Mouse (Mus musculus): Measurements from ENCODE around the gene Sgcb. TPM values are rescaled to one million over a fixed set of nuclear protein-coding genes. Genes with fewer than 3 reads are reported as not detected.
"Not testable (repeated sequence)": the region's sequence is repeated elsewhere in the genome, so short reads cannot be mapped to it uniquely, and the experiment has no call there.

Sgcb gene
- polyA plus RNA-seq, 1 experiment from 2014 or later: 35.3 TPM

DNA sequence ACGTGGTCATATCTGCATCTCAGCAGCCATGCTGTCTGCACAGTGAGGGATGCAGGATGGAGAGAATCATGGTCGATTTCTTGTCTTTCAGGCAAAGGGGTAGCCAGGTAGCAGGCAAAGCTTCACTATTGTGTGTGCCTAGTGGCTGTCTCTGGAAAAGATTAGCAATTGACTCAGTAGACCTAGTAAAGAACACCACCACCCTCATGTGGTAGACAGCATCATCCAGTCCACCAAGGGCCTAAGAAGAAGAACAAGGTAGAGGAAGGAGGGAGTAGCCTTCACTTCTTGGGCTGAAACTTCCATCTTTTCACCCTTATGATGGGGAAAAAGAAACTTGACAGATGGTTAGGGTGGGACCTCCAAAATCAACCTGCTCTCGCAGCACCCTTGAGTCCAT lies 44.7 kb downstream of the Sgcb start:
- H3K27ac ChIP-seq: no peak overlapping the region
- no peak overlapping the region for H3K4me3 ChIP-seq
- no peak overlapping the region for H3K9ac ChIP-seq
- ATAC-seq (replicated peaks; ENCODE audit: insufficient number of reproducible peaks, insufficient read depth, low FRiP score, low read depth): no peak
- H3K27me3 ChIP-seq: no peaks in the 10 kb centered on the region
- H3K4me1 ChIP-seq (replicated peaks): no peaks in the 10 kb centered on the region
- H3K9me3 ChIP-seq (replicated peaks): no peaks in the 10 kb centered on the region
- 67% methylated on average over 3 of the region's 3 CpGs for WGBS
- H3K36me3 ChIP-seq: no peaks in the 10 kb centered on the region
- H3K4me2 ChIP-seq: no peak overlapping the region

DNA sequence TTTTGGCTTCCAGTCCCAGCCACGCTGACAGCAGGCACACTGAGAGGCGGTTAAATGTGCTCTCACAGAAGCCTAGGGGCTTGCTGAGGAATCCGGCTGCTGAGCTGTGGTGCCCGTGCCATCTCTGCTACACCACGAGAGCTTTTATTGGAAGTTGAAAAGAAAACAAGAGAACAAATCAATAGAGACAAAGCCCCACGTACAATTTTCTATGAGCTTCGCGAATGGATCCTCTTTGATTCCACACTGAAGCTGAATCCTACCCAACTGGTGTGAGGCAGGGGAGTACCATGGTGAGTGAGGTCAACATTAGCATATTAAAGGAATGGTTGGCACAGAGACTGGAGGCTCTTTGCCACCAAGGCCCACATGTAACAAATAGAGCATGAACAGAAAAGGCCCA lies 46.2 kb downstream of the Sgcb start:
- Histone ChIP-seq H3K9ac (no peak overlapping the region), H3K27ac (no peak overlapping the region), H3K4me3 (no peak overlapping the region), H3K4me2 (no peak overlapping the region), H3K36me3 (no peaks in the 10 kb centered on the region), H3K27me3 (no peaks in the 10 kb centered on the region), H3K9me3 (replicated peaks) (no peaks in the 10 kb centered on the region), H3K4me1 (replicated peaks) (no peaks in the 10 kb centered on the region)
- ATAC-seq (replicated peaks; ENCODE audit: insufficient number of reproducible peaks, insufficient read depth, low FRiP score, low read depth): no peak
- WGBS: 74% methylated on average over 8 of the region's 8 CpGs

DNA sequence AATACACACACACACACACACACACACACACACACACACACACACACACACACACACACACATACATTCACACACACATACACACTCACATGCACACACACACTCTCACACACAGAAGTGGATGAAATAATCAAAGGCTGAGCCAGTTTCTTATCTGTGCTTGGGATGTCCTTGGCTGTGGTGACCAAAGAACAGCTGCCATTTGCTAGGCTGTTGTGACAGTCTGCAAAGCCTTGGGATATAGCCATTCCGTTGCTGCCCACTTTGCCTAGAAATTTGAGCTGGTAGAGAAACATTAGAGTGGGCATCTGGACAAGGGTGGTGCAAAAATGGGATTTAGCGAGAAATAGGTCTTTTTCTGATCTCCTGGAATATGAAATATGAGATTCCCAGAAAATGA lies 47.6 kb downstream of the Sgcb start:
- Histone ChIP-seq H3K27ac (no peak overlapping the region), H3K4me3 (no peak overlapping the region), H3K27me3 (no peaks in the 10 kb centered on the region), H3K36me3 (no peaks in the 10 kb centered on the region), H3K9me3 (replicated peaks) (no peaks in the 10 kb centered on the region), H3K9ac (no peak overlapping the region), H3K4me2 (no peak overlapping the region), H3K4me1 (replicated peaks) (no peaks in the 10 kb centered on the region)
- no peak for ATAC-seq (replicated peaks; ENCODE audit: insufficient number of reproducible peaks, insufficient read depth, low FRiP score, low read depth)
- WGBS: 64% methylated on average over 2 of the region's 2 CpGs

DNA sequence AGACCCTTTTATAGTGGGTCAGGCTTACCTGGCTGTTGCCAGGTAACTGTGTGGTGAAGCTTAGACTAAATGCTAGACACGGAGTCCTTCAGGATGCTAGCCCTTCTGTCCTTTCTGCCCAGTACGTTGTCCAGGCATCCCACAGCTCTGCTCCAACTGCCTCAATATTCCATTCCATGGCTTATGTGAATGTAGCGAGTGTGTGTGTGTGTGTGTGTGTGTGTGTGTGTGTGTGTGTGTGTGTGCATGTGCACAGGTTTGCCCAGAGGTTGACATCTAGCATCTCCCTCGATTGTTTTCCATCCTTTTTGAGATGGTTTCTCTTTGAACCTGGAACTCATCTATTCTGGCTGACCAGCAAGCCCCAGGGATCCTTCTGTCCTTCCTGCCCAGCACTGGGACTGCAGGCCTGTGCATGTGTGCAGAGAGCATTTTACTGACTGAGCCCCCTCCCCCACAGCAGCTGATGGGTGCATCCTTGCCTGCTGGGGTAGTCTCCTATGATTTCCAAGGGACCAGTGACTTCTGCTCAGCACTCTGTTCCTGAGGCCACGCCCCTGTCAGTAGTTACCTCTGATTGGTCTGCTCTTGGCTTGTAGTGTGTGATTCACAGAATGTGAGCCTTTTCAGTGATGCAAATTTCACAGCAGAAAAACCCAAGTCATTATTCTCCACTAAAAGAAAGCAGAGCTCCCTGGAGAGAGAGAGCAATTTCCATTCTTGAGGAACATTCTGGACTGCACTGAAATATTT lies 48.5 kb downstream of the Sgcb start:
- Histone ChIP-seq H3K4me3 (no peak overlapping the region), H3K27ac (no peak overlapping the region), H3K27me3 (no peaks in the 10 kb centered on the region), H3K4me2 (no peak overlapping the region), H3K36me3 (no peaks in the 10 kb centered on the region), H3K9ac (no peak overlapping the region), H3K4me1 (replicated peaks) (no peaks in the 10 kb centered on the region), H3K9me3 (replicated peaks) (no peaks in the 10 kb centered on the region)
- ATAC-seq (replicated peaks; ENCODE audit: insufficient number of reproducible peaks, insufficient read depth, low FRiP score, low read depth): no peak
- WGBS: 69% methylated on average over 5 of the region's 5 CpGs

DNA sequence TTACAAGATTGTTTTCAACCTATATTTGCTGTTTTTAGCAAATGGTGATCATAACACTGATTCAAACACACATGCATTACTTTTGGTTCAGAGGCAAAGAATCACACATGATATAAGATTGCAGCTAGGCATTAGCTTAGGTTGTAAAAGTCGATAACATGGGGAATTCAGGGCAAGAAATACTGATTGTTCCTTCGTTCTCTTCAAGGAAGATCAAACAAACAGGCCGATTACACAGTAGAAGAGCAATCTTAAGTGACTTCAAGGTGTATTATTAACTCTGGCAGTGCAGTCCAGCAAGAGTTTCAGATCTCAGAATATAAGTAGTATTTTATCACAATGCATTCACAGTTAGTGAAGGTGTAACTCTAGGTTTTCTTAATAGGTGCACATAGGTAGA lies 60.5 kb downstream of the Sgcb start:
- Histone ChIP-seq H3K36me3 (no peaks in the 10 kb centered on the region), H3K27me3 (no peaks in the 10 kb centered on the region), H3K4me3 (no peak overlapping the region), H3K4me1 (replicated peaks) (no peaks in the 10 kb centered on the region), H3K9me3 (replicated peaks) (no peaks in the 10 kb centered on the region), H3K4me2 (no peak overlapping the region), H3K27ac (no peak overlapping the region), H3K9ac (no peak overlapping the region)
- ATAC-seq (replicated peaks; ENCODE audit: insufficient number of reproducible peaks, insufficient read depth, low FRiP score, low read depth): no peak
- 77% methylated on average over 3 of the region's 3 CpGs for WGBS

DNA sequence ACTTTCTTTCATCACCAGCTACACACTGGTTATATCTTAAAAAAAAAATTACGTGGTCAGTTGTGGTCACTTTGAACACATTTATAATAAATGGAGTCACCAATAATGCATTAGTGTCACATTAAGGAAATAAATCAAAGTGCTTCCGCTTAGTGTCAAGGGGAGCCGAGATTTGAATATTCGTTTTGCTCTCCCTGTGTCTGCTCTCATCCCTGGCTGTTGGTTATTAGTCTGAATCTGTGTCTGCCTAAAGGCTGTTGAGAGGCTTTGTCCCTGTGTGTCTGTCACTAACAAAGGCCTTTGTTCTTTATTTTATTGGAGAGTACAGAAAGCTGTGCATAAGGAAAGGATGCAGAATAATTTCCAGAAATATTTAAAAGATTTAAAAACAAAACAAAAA lies 61.0 kb downstream of the Sgcb start:
- no peak for ATAC-seq (replicated peaks; ENCODE audit: insufficient number of reproducible peaks, insufficient read depth, low FRiP score, low read depth)
- Histone ChIP-seq H3K4me1 (replicated peaks) (no peaks in the 10 kb centered on the region), H3K9ac (no peak overlapping the region), H3K27me3 (no peaks in the 10 kb centered on the region), H3K27ac (no peak overlapping the region), H3K36me3 (no peaks in the 10 kb centered on the region), H3K9me3 (replicated peaks) (no peaks in the 10 kb centered on the region), H3K4me3 (no peak overlapping the region), H3K4me2 (no peak overlapping the region)
- WGBS: 85% methylated on average over 4 of the region's 4 CpGs

DNA sequence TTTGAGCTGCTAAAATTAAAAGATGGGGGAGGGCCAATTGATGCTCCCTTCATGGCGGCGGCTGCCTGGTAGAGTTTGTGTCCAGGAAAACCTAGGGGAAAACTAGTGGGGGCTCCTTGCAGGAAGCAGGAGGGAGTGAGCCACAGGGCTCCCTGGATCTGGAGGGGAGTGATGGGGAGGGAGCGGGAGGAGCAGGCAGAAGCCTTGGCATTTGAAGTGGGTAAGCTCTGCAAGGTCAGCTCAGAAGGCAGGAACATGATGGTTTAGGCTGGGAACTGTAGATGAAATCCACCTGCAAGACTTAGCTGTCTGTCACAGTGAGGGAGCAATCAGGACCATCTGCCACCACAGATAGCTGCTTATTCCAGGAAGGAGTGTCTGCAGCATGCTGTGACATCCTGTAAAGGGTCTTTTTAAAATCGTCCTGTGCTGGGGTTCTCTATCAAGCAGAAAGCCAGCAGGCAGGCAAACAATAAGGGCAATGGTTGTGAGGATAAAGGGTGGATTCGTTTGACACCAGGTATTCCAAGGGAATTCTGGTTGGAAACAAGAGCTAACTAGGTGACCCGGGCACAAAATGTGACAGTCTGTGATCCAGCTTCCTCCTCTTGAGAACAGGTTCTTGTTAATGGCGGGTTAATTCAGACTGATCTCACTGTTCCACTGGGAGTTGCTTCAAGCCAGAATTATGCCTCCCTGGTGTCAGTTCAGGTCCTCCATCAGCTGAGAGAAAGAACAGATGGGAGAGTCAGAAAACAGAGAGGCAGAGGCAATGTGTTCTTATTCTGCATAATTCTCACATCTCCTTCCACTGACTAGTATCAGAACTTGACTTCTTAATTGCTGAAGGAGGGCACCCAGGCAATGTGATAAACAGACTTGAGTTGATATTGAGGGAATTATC lies 62.1 kb downstream of the Sgcb start:
- Histone ChIP-seq H3K4me1 (replicated peaks) (no peaks in the 10 kb centered on the region), H3K4me2 (no peak overlapping the region), H3K27ac (no peak overlapping the region), H3K9me3 (replicated peaks) (no peaks in the 10 kb centered on the region), H3K4me3 (no peak overlapping the region), H3K36me3 (no peaks in the 10 kb centered on the region), H3K9ac (no peak overlapping the region), H3K27me3 (no peaks in the 10 kb centered on the region)
- WGBS: 38% methylated on average over 7 of the region's 7 CpGs
- no peak for ATAC-seq (replicated peaks; ENCODE audit: insufficient number of reproducible peaks, insufficient read depth, low FRiP score, low read depth)

DNA sequence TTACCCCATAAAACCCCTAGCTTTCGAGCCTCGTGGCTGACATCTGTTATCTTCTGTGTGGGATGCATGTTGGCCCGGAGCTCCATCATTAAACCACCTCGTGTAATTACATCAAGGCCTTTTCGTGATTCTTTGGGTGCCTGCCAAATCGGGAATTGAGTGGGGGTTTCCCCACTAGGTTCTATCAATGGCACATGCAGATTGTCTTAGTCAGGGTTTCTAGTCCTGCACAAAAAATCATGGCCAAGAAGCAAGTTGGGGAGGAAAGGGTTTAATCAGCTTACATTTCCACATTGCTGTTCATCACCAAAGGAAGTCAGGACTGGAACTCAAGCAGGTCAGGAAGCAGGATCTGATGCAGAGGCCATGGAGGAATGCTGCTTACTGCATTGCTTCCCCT lies 63.6 kb downstream of the Sgcb start:
- H3K27me3 ChIP-seq; H3K4me1 ChIP-seq (replicated peaks); ATAC-seq (replicated peaks; ENCODE audit: insufficient number of reproducible peaks, insufficient read depth, low FRiP score, low read depth); H3K36me3 ChIP-seq; H3K4me3 ChIP-seq; H3K9me3 ChIP-seq (replicated peaks); H3K9ac ChIP-seq; H3K27ac ChIP-seq; H3K4me2 ChIP-seq: not testable (repeated sequence)
- 54% methylated on average over 6 of the region's 6 CpGs for WGBS

Other genes starting within 250 kb of the Sgcb start
- gene Cwh43, start 241.7 kb downstream of the Sgcb start, polyA plus RNA-seq (2015; fragmentation: Nextera tagmentation; extraction: Ambion mirVana): not detected in 2 replicates
- 15.1 and 15.3 TPM in 2 replicates for gene Dcun1d4, start 166.8 kb downstream of the Sgcb start, polyA plus RNA-seq (2015; fragmentation: Nextera tagmentation; extraction: Ambion mirVana)
- gene Lrrc66, start 15.3 kb downstream of the Sgcb start, polyA plus RNA-seq (2015; fragmentation: Nextera tagmentation; extraction: Ambion mirVana): 0.05 and 0.06 TPM in 2 replicates
- 0.68 and 0.76 TPM in 2 replicates for gene Spata18, start 3.6 kb upstream of the Sgcb start, polyA plus RNA-seq (2015; fragmentation: Nextera tagmentation; extraction: Ambion mirVana)

Data from heart, embryonic 15.5 days (tissue).